ENCODE assay signal across 23 mouse cellular contexts in genomic region chr11:23201701-23202449, GRCm38 (mm10). TPM values are rescaled to one million over a fixed set of nuclear protein-coding genes. Genes with fewer than 3 reads are reported as not detected.
DNase-seq lines count a peak whose midpoint lies in the region; ATAC-seq lines count a peak whose summit lies in the region.
"Had no signal": no experiment of that assay in that cellular context is flagged by ENCODE, and none has a peak within 500 bp of the region (broad histone marks: within the 10 kb centered on the region; RNA-seq: fewer than 3 reads in every experiment).

No protein-coding gene starts in this region.

- peak; percentile 74 for ATAC-seq in forebrain, embryonic 15.5 days (replicated peaks)
- no peak for ATAC-seq in forebrain, embryonic 12.5 days (ENCODE audit: low FRiP score)
- peak; percentile 47; the same call in 1 of the 2 replicates for ATAC-seq in embryonic facial prominence, embryonic 15.5 days (ENCODE audit: insufficient number of reproducible peaks, low FRiP score, low TSS enrichment, low read depth)
- ATAC-seq: hindbrain, embryonic 16.5 days; intestine, embryonic 16.5 days; midbrain, embryonic 15.5 days had no signal

- no peak overlapping the region for H3K4me3 ChIP-seq in forebrain, embryonic 15.5 days
- H3K4me3 ChIP-seq in forebrain, embryonic 12.5 days (replicated peaks), result no peak overlapping the region
- no peak overlapping the region for H3K4me3 ChIP-seq in embryonic facial prominence, embryonic 15.5 days (replicated peaks)
- H3K4me3 ChIP-seq: gastrocnemius, adult 2 months; limb, embryonic 15.5 days; liver, embryonic 15.5 days; lung, embryonic 15.5 days; megakaryocyte, embryonic 14.5 days; midbrain, embryonic 15.5 days; neural tube, embryonic 12.5 days had no signal

- DNase-seq in left cerebral cortex, postnatal 14 days (ENCODE audit: low spot score in 2 of 2), result peak; percentile 8 to 47
- no peak for DNase-seq in left cerebral cortex, adult 9 months (ENCODE audit: low spot score in 2 of 2)
- peak; percentile 9 for DNase-seq in telencephalon, adult 2 months (ENCODE audit: low read depth, low spot score)
- DNase-seq in gastrocnemius, postnatal 36 days, result no peak
- DNase-seq: adrenal gland, adult 8-10 months; cerebellum, adult 8-10 months; gastrocnemius, adult 2 months; kidney, adult 9 months; kidney, postnatal 25 days; lung, postnatal 36 days; thymus, adult 2 months had no signal

- no peak overlapping the region for H3K4me2 ChIP-seq in forebrain, embryonic 15.5 days (replicated peaks)
- no peak overlapping the region for H3K4me2 ChIP-seq in forebrain, embryonic 12.5 days
- no peak overlapping the region for H3K4me2 ChIP-seq in embryonic facial prominence, embryonic 15.5 days (replicated peaks)
- H3K4me2 ChIP-seq: heart, embryonic 11.5 days; limb, embryonic 15.5 days; liver, embryonic 15.5 days; lung, embryonic 15.5 days; midbrain, embryonic 15.5 days; neural tube, embryonic 12.5 days had no signal

- H3K9me3 ChIP-seq in forebrain, embryonic 15.5 days, result no peaks in the 10 kb centered on the region
- no peaks in the 10 kb centered on the region for H3K9me3 ChIP-seq in forebrain, embryonic 12.5 days
- no peaks in the 10 kb centered on the region for H3K9me3 ChIP-seq in embryonic facial prominence, embryonic 15.5 days (replicated peaks)
- H3K9me3 ChIP-seq: limb, embryonic 15.5 days; liver, embryonic 15.5 days; lung, embryonic 15.5 days; megakaryocyte, embryonic 14.5 days; midbrain, embryonic 15.5 days; neural tube, embryonic 12.5 days had no signal

- H3K27me3 ChIP-seq in forebrain, embryonic 15.5 days, result no peaks in the 10 kb centered on the region
- no peaks in the 10 kb centered on the region for H3K27me3 ChIP-seq in forebrain, embryonic 12.5 days
- no peaks in the 10 kb centered on the region for H3K27me3 ChIP-seq in embryonic facial prominence, embryonic 15.5 days
- H3K27me3 ChIP-seq: limb, embryonic 15.5 days; liver, embryonic 15.5 days; lung, embryonic 15.5 days; megakaryocyte, embryonic 14.5 days; midbrain, embryonic 15.5 days; neural tube, embryonic 12.5 days had no signal

- H3K4me1 ChIP-seq in forebrain, embryonic 15.5 days, result no peaks in the 10 kb centered on the region
- no peaks in the 10 kb centered on the region for H3K4me1 ChIP-seq in forebrain, embryonic 12.5 days
- H3K4me1 ChIP-seq in embryonic facial prominence, embryonic 15.5 days, result no peaks in the 10 kb centered on the region
- H3K4me1 ChIP-seq: limb, embryonic 15.5 days; liver, embryonic 15.5 days; lung, embryonic 15.5 days; megakaryocyte, embryonic 14.5 days; midbrain, embryonic 15.5 days; neural tube, embryonic 12.5 days had no signal

- H3K36me3 ChIP-seq in forebrain, embryonic 15.5 days, result no peaks in the 10 kb centered on the region
- H3K36me3 ChIP-seq in forebrain, embryonic 12.5 days (replicated peaks), result no peaks in the 10 kb centered on the region
- no peaks in the 10 kb centered on the region for H3K36me3 ChIP-seq in embryonic facial prominence, embryonic 15.5 days
- H3K36me3 ChIP-seq: limb, embryonic 15.5 days; liver, embryonic 15.5 days; lung, embryonic 15.5 days; midbrain, embryonic 15.5 days; neural tube, embryonic 12.5 days had no signal

- intact Hi-C loops in left cerebral cortex, postnatal 14 days (cut with DNase I), result no loop called here
- intact Hi-C loops in gastrocnemius, postnatal 36 days (cut with DNase I), result no loop called here

- WGBS in forebrain, embryonic 15.5 days, result 55% methylated on average over 9 of the region's 9 CpGs
- WGBS in forebrain, embryonic 12.5 days, result 81% methylated on average over 9 of the region's 9 CpGs
- 78% methylated on average over 9 of the region's 9 CpGs for WGBS in embryonic facial prominence, embryonic 15.5 days

- H3K9ac ChIP-seq in forebrain, embryonic 15.5 days (replicated peaks), result no peak overlapping the region
- H3K9ac ChIP-seq in forebrain, embryonic 12.5 days, result no peak overlapping the region
- no peak overlapping the region for H3K9ac ChIP-seq in embryonic facial prominence, embryonic 15.5 days
- H3K9ac ChIP-seq: limb, embryonic 15.5 days; liver, embryonic 15.5 days; lung, embryonic 15.5 days; midbrain, embryonic 15.5 days; neural tube, embryonic 12.5 days had no signal

- no peak overlapping the region for H3K27ac ChIP-seq in forebrain, embryonic 15.5 days (replicated peaks)
- no peak overlapping the region for H3K27ac ChIP-seq in forebrain, embryonic 12.5 days
- H3K27ac ChIP-seq in embryonic facial prominence, embryonic 15.5 days (replicated peaks), result no peak overlapping the region
- H3K27ac ChIP-seq: gastrocnemius, adult 2 months; limb, embryonic 15.5 days; liver, embryonic 15.5 days; lung, embryonic 15.5 days; midbrain, embryonic 15.5 days; neural tube, embryonic 12.5 days had no signal

RNA-seq across cellular contexts. Expression of gene Xpo1, which starts 54.0 kb away (rescaled TPM):
- 94.2 and 97.0 TPM in 2 replicates for polyA plus RNA-seq in forebrain, embryonic 15.5 days (2015; fragmentation: Nextera tagmentation; extraction: Ambion mirVana)
- polyA plus RNA-seq in forebrain, embryonic 12.5 days (2016; fragmentation: Nextera tagmentation; extraction: Ambion mirVana), result 169 and 171 TPM in 2 replicates
- total RNA-seq in left cerebral cortex, postnatal 14 days (2021), result 10 to 100 TPM; 66.8 to 67.1 TPM
- polyA plus RNA-seq in embryonic facial prominence, embryonic 15.5 days (2015; fragmentation: Nextera tagmentation; extraction: Ambion mirVana), result 74.9 and 79.6 TPM in 2 replicates
- total RNA-seq in gastrocnemius, postnatal 36 days (2021), result 10 to 100 TPM; 21.7 to 22.4 TPM

Comparison
In these comparisons a context has a peak if more than half of its experiments do, and no peak if none do; other contexts are left out.
1. DNase-seq: peak in left cerebral cortex, postnatal 14 days (2 of 2) and telencephalon, adult 2 months (single experiment); none in left cerebral cortex, adult 9 months (0 of 2) and gastrocnemius, postnatal 36 days (0 of 2).